Mouse (Mus musculus): ENCODE results near the gene Cuedc1.

Gene Cuedc1

GRCm38 (mm10) chr11:88235221-88236203, 137.7 kb downstream of the Cuedc1 start:
- DNase-seq (ENCODE audit: low read depth, low spot score): no peak

GRCm38 (mm10) chr11:88240275-88240674, 142.4 kb downstream of the Cuedc1 start:
- no peak for DNase-seq (ENCODE audit: low read depth, low spot score)

GRCm38 (mm10) chr11:88240736-88241353, 143.0 kb downstream of the Cuedc1 start:
- DNase-seq (ENCODE audit: low read depth, low spot score): peak; percentile 79

GRCm38 (mm10) chr11:88241468-88242301, 143.8 kb downstream of the Cuedc1 start:
- no peak for DNase-seq (ENCODE audit: low read depth, low spot score)
